Mouse (Mus musculus): Measurements from ENCODE around the gene 4930415L06Rik.

The 4930415L06Rik gene

DNA sequence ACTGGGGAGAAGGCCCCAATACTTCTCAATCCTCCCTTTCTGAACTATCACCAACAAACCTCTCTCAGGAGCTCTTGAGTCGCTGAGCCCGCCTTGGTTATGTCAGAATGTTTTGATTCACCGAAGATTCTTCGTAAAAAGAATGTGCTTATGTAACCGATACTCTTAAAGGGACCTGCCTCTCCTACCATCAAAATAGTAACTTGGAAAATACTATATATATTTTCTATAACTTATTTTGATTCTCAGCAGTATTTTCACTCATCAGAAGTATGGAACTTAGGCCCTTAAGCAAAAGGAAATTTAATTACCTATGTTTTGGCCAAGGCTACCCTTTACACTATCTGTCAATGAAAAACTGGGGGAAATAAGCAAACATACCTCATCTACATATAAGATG is at the start of gene 4930415L06Rik:
4930415L06Rik (minus strand) TSS at position 101 of the 400 bp plus-strand sequence.
- no peak for DNase-seq (ENCODE audit: extremely low read depth, low read depth, low spot score)

DNA sequence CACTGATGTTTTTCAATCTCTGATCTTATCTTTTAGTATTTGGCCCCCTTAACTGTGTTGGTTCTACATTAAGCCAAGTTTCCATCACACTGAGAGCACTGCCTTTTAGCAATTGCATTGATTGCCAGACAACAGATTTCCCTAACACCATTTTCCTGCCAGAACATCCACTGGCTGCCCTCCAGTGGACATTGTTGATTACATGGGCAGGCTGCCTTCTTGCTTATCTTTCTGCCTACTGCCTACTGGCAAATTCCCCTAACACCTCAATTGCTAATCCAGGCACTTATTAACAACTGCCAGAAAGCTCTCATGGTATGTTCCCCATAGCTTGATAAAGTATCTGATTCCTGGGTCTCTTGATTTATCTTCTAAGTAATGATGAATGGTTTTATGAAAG is 46.0 kb upstream of the 4930415L06Rik start:
- no peak for DNase-seq (ENCODE audit: extremely low read depth, low read depth, low spot score)

DNA sequence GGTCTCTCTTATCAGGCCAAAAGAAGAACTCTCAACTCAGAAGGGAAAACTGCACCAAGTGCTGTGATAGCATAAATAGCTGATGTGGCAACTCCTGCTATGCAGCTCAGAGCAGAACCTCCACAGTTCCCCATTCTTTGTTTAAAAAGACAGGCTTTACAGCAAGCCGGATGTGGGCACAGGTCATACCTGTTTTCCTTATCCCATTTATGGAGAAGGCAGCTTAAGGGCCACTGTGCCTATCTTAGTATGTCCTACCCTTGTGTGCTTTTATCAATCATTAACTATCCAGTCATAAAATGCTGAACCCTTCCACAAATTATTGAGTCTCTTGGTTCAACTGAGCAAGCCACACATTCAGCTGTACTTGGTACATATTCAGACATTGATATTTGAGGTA is 27.8 kb downstream of the 4930415L06Rik start:
- no peak for DNase-seq (ENCODE audit: extremely low read depth, low read depth, low spot score)
